Mouse (Mus musculus): ENCODE results near the gene Pak1. TPM values are rescaled to one million over a fixed set of nuclear protein-coding genes. Genes with fewer than 3 reads are reported as not detected.

Pak1 gene
- polyA plus RNA-seq, 1 experiment from 2014 or later = 5.7 TPM

DNA sequence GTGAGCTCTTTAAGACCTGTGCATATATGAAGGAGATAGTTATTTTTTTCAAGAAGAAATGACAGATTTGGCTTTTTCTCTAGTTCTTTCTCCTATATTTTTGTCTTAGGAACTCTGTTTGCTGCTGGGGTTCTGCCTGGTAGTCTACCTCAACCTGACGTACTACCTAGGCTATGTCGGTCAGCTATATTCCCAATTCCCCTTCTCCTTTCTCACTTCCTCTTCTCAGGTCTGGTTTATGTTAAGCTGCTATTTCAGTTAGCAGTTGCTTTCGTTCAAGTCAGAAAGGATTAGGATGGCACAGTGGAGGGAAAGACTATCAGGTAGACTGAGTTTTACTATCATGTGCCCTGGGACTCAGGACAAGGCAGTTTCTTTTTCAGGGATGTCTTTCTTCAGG lies 75.2 kb downstream of the Pak1 start:
- 57% methylated on average over 3 of the region's 3 CpGs for WGBS
- H3K9me3 ChIP-seq (replicated peaks) = no peaks in the 10 kb centered on the region

DNA sequence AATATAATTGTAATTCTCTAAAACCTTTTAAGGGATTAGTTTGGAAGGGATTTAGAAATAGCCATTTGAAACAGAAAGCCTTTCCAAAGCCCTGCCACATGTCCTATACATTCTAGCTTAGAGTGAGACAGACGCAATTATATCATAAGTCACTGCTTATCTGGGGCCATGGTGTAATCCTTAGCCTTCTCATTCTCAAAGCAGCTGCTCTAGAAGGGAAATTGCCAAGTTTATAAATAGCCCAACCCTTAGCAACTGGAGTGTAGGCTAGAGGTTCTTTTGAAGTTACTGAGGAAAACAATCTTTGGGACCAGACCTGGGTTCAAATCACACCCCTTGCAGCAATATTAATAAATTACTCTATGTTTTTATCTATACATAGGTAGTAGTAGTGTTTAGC lies 76.2 kb downstream of the Pak1 start:
- Histone ChIP-seq H3K9ac (no peak overlapping the region), H3K36me3 (no peaks in the 10 kb centered on the region), H3K9me3 (replicated peaks) (no peaks in the 10 kb centered on the region), H3K4me2 (no peak overlapping the region), H3K27ac (ENCODE audit: poor library complexity, severe bottlenecking) (no peak overlapping the region), H3K4me3 (no peak overlapping the region), H3K4me1 (replicated peaks) (peaks cover 3% of the 10 kb centered on the region; the same call in 1 of the 2 replicates), H3K27me3 (replicated peaks) (no peaks in the 10 kb centered on the region)
- no peak for ATAC-seq (ENCODE audit: insufficient number of reproducible peaks, low FRiP score)
- WGBS = 25% methylated on average over 1 of the region's 1 CpGs

More for the DNA sequence above, 75.2 kb downstream of the Pak1 start:
- Histone ChIP-seq H3K27ac (ENCODE audit: poor library complexity, severe bottlenecking) (no peak overlapping the region), H3K4me3 (no peak overlapping the region), H3K4me2 (no peak overlapping the region), H3K4me1 (replicated peaks) (peaks cover 3% of the 10 kb centered on the region; the same call in 1 of the 2 replicates), H3K9ac (no peak overlapping the region), H3K36me3 (no peaks in the 10 kb centered on the region), H3K27me3 (replicated peaks) (no peaks in the 10 kb centered on the region)
- ATAC-seq (ENCODE audit: insufficient number of reproducible peaks, low FRiP score) = no peak

- no peak for ATAC-seq (ENCODE audit: insufficient number of reproducible peaks, low FRiP score)
- Histone ChIP-seq H3K4me3 (no peak overlapping the region), H3K4me1 (replicated peaks) (peaks cover 3% of the 10 kb centered on the region; the same call in 1 of the 2 replicates), H3K4me2 (no peak overlapping the region), H3K27ac (ENCODE audit: poor library complexity, severe bottlenecking) (no peak overlapping the region), H3K9me3 (replicated peaks) (no peaks in the 10 kb centered on the region), H3K36me3 (no peaks in the 10 kb centered on the region), H3K9ac (no peak overlapping the region), H3K27me3 (replicated peaks) (no peaks in the 10 kb centered on the region)
- WGBS = 65% methylated on average over 5 of the region's 5 CpGs
Measured at GRCm38 (mm10) chr7:97867866-97868265, 79.5 kb downstream of the Pak1 start.

DNA sequence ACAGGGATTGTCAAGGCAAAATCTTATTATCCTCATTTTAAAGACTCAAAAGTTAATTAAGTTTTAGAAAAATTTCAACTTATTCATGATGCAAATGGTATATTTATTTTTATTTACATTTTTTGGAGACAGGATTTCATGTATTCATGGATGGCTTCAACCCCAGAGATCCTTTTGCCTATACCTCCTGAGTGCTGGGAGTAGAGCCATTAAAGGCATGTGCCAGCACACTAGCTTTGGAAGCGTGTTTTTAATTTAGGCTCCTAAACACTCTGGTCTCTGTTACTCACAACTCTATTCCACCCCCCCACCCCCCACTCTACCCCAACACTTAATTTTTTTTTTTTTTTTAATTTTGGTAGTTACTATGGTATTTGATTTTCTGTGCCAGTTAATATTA lies 80.4 kb downstream of the Pak1 start:
- no peaks in the 10 kb centered on the region for H3K36me3 ChIP-seq
- no peaks in the 10 kb centered on the region for H3K27me3 ChIP-seq (replicated peaks)
- no peak overlapping the region for H3K4me3 ChIP-seq
- 89% methylated on average over 1 of the region's 1 CpGs for WGBS
- H3K27ac ChIP-seq (ENCODE audit: poor library complexity, severe bottlenecking) = no peak overlapping the region
- H3K4me1 ChIP-seq (replicated peaks) = peaks cover 3% of the 10 kb centered on the region; the same call in 1 of the 2 replicates
- no peak overlapping the region for H3K9ac ChIP-seq
- ATAC-seq (ENCODE audit: insufficient number of reproducible peaks, low FRiP score) = no peak
- H3K4me2 ChIP-seq = no peak overlapping the region
- H3K9me3 ChIP-seq (replicated peaks) = no peaks in the 10 kb centered on the region

- Histone ChIP-seq H3K27ac (ENCODE audit: poor library complexity, severe bottlenecking) (no peak overlapping the region), H3K4me3 (no peak overlapping the region), H3K9me3 (replicated peaks) (no peaks in the 10 kb centered on the region), H3K4me1 (replicated peaks) (no peaks in the 10 kb centered on the region), H3K27me3 (replicated peaks) (no peaks in the 10 kb centered on the region), H3K9ac (no peak overlapping the region), H3K36me3 (no peaks in the 10 kb centered on the region), H3K4me2 (no peak overlapping the region)
- 95% methylated on average over 4 of the region's 4 CpGs for whole genome bisulfite sequencing
- no peak for ATAC-seq (ENCODE audit: insufficient number of reproducible peaks, low FRiP score)
Measured at GRCm38 (mm10) chr7:97872396-97872795, 84.1 kb downstream of the Pak1 start.

- Histone ChIP-seq H3K4me1 (replicated peaks) (no peaks in the 10 kb centered on the region), H3K9ac (no peak overlapping the region), H3K4me3 (no peak overlapping the region), H3K9me3 (replicated peaks) (no peaks in the 10 kb centered on the region), H3K4me2 (no peak overlapping the region), H3K27me3 (replicated peaks) (no peaks in the 10 kb centered on the region), H3K27ac (ENCODE audit: poor library complexity, severe bottlenecking) (no peak overlapping the region), H3K36me3 (no peaks in the 10 kb centered on the region)
- ATAC-seq (ENCODE audit: insufficient number of reproducible peaks, low FRiP score) = no peak
Measured at GRCm38 (mm10) chr7:97873317-97873716, 85.0 kb downstream of the Pak1 start.

DNA sequence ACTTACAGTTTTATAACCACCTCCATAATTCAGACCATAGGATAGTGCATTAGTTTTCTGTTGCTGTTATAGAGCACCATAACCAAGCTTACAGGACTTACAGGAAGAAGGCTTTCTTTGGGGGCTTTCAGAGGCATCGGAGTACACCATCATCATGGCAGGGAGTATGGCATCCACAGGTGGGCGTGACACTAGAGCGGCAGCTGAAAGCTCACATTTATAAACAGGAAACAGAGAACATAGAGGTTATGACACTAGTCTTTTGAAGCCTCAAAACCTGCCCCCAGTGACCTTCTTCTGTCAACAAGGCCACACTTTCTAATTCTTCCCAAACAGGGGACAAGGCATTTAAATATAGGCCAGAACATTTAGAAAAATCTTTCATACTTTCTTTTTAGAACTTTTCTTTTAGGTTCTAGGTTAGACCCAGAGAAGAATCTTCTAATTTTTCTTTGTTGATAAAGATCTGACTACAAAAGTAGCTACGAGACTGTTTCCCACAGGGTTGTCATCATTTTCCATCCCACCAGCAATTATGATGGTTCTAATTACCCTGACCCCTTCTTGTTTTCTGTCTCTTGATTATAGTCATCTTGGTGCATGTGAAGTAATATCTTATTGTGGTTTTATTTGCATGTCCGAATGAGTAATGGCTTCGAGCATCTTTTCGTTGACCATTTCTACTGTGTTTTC lies 89.7 kb downstream of the Pak1 start:
- Histone ChIP-seq H3K27me3 (replicated peaks) (no peaks in the 10 kb centered on the region), H3K4me3 (no peak overlapping the region), H3K9me3 (replicated peaks) (no peaks in the 10 kb centered on the region), H3K27ac (ENCODE audit: poor library complexity, severe bottlenecking) (no peak overlapping the region), H3K4me2 (no peak overlapping the region), H3K9ac (no peak overlapping the region), H3K36me3 (no peaks in the 10 kb centered on the region), H3K4me1 (replicated peaks) (no peaks in the 10 kb centered on the region)
- no peak for ATAC-seq (ENCODE audit: insufficient number of reproducible peaks, low FRiP score)
- 89% methylated on average over 7 of the region's 7 CpGs for WGBS

DNA sequence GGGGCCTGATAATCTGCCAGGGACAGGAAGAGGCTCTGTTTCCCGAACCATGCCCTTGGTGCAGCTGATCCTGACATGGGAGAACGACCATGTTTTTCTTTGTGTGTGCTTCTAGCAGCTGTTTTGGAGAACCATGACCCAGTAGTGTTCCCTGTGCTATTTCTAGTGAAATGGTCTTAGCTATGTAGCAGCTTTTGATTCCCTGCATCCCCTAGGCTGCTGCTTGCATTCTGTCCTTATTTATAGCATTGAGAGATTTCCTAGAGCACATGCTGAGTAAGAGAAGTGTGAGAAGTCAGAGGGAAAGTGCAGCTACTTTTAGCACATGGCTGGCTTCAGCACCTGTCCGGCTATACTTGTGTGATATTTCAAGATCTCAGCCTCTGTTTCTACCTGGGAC lies 123.3 kb downstream of the Pak1 start:
- Histone ChIP-seq H3K27ac (ENCODE audit: poor library complexity, severe bottlenecking) (0 out of 2 replicates have a peak overlapping the region, but pooled peaks have one; percentile 15), H3K4me2 (no peak overlapping the region)
- 36% methylated on average over 3 of the region's 3 CpGs for WGBS

DNA sequence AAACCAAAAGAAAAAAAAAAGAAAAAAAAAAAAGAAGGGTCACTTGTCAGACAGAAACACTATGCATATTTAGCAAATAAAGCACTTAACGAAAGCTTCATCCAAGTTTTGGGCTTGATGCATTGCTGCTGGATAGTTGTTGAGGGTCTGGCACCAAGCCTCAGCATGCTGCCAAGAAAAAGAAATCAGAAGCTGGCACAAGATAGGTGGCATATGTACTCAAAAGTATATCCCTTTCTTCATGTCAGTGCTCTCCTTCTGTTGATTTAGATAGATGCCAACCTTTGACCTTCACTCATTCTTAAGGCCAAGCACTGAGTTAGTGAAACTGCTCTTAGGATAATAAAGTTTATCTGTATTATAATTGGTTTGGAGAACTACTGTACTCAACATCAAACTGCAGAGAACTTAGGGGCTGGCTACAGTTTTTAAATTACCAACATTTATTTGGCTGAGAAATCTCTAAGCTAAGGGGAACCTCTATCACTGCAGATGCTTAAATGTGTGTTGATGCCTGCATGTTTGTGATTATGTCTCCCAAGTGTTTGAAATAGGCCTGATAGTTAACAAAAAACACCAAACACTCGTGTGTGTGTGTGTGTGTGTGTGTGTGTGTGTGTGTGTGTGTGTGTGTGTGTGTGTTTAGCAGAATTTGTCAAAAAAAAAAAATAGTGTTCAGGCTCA lies 126.6 kb downstream of the Pak1 start:
- no peak for ATAC-seq (ENCODE audit: insufficient number of reproducible peaks, low FRiP score)
- no peak overlapping the region for H3K9ac ChIP-seq
- H3K4me1 ChIP-seq (replicated peaks) = peaks cover 8% of the 10 kb centered on the region
- H3K27ac ChIP-seq (ENCODE audit: poor library complexity, severe bottlenecking) = no peak overlapping the region
- WGBS = 52% methylated on average over 2 of the region's 2 CpGs
- H3K36me3 ChIP-seq = no peaks in the 10 kb centered on the region
- H3K4me2 ChIP-seq = no peak overlapping the region
- no peaks in the 10 kb centered on the region for H3K9me3 ChIP-seq (replicated peaks)
- H3K4me3 ChIP-seq = no peak overlapping the region
- H3K27me3 ChIP-seq (replicated peaks) = no peaks in the 10 kb centered on the region

More for the DNA sequence above, 123.3 kb downstream of the Pak1 start:
- Histone ChIP-seq H3K4me1 (replicated peaks) (peaks cover 8% of the 10 kb centered on the region), H3K9me3 (replicated peaks) (no peaks in the 10 kb centered on the region), H3K9ac (no peak overlapping the region), H3K27me3 (replicated peaks) (no peaks in the 10 kb centered on the region), H3K36me3 (no peaks in the 10 kb centered on the region), H3K4me3 (no peak overlapping the region)
- no peak for ATAC-seq (ENCODE audit: insufficient number of reproducible peaks, low FRiP score)

GRCm38 (mm10) chr7:97919742-97920141 lies 131.4 kb downstream of the Pak1 start, which contains the start of gene Gdpd4:
Gdpd4 (plus strand) TSS chr7:97919955.
- WGBS = 76% methylated on average over 12 of the region's 12 CpGs
- H3K36me3 ChIP-seq = no peaks in the 10 kb centered on the region
- H3K4me2 ChIP-seq = no peak within 1 kb of the TSS
- no peak for ATAC-seq (ENCODE audit: insufficient number of reproducible peaks, low FRiP score)
- no peak within 1 kb of the TSS for H3K9ac ChIP-seq
- no peak within 1 kb of the TSS for H3K4me3 ChIP-seq
- no peaks in the 10 kb centered on the region for H3K27me3 ChIP-seq (replicated peaks)
- no peak within 1 kb of the TSS for H3K27ac ChIP-seq (ENCODE audit: poor library complexity, severe bottlenecking)
- no peaks in the 10 kb centered on the region for H3K9me3 ChIP-seq (replicated peaks)
- H3K4me1 ChIP-seq (replicated peaks) = no peaks in the 10 kb centered on the region

DNA sequence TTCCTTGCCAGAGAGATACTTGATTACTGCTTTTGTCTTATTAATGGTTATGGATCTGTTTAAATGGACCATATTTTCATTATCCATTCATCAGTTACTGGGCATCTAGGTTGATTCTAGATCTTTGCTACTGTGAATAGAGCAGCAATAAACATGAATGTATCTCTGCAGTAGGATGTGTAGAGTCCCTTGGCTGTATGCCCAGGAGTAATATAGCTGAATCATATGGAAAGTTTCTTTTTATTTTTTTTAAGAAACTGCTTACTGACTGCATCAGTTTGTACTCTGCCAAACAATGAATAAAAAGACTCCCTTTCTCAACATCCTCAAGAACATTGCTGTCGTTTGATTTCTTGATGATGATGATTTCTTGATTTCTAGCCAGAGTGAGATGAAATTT lies 137.5 kb downstream of the Pak1 start:
- 64% methylated on average over 1 of the region's 1 CpGs for WGBS
- Histone ChIP-seq H3K4me3 (no peak overlapping the region), H3K4me2 (no peak overlapping the region), H3K27ac (ENCODE audit: poor library complexity, severe bottlenecking) (no peak overlapping the region), H3K36me3 (no peaks in the 10 kb centered on the region), H3K4me1 (replicated peaks) (no peaks in the 10 kb centered on the region), H3K27me3 (replicated peaks) (no peaks in the 10 kb centered on the region), H3K9ac (no peak overlapping the region), H3K9me3 (replicated peaks) (peaks cover under 1% of the 10 kb centered on the region)
- no peak for ATAC-seq (ENCODE audit: insufficient number of reproducible peaks, low FRiP score)
